Mouse (Mus musculus): ENCODE results near the gene Ptpro. TPM values are rescaled to one million over a fixed set of nuclear protein-coding genes. Genes with fewer than 3 reads are reported as not detected.

Ptpro gene
- polyA plus RNA-seq, 2 experiments, result 2.0 to 2.3 TPM

- ATAC-seq (ENCODE audit: low FRiP score, low read depth) (no peak), DNase-seq (ENCODE audit: low spot score) (no peak)
- H3K4me3 ChIP-seq (replicated peaks; ENCODE audit: low read length), result no peak overlapping the region
- H3K36me3 ChIP-seq (ENCODE audit: control insufficient read depth, insufficient read depth, low read length), result 0 out of 2 replicates have a peak, but pooled peaks cover 5% of the 10 kb centered on the region
- H3K4me2 ChIP-seq (replicated peaks; ENCODE audit: low read depth, low read length, severe bottlenecking), result no peak overlapping the region
- H3K4me1 ChIP-seq (ENCODE audit: control insufficient read depth, insufficient read depth, low read length), result no peaks in the 10 kb centered on the region
- no peak for TF ChIP-seq POLR2A (IDR thresholded peaks at IDR 0.05; ENCODE audit: borderline replicate concordance, extremely low read depth, insufficient read depth, insufficient read length)
- H3K9me3 ChIP-seq (ENCODE audit: control insufficient read depth, low read length), result no peaks in the 10 kb centered on the region
- no peak overlapping the region for H3K27ac ChIP-seq (replicated peaks; ENCODE audit: low read depth, low read length)
- 39% methylated on average over 2 of the region's 2 CpGs for WGBS
- no peak overlapping the region for H3K9ac ChIP-seq (ENCODE audit: low read depth, low read length, severe bottlenecking)
- H3K27me3 ChIP-seq (ENCODE audit: control insufficient read depth, insufficient read depth, low read length), result no peaks in the 10 kb centered on the region
Observed at GRCm38 (mm10) chr6:137491659-137492058, 239.5 kb downstream of the Ptpro start.

- no peak overlapping the region for H3K27ac ChIP-seq (replicated peaks; ENCODE audit: low read depth, low read length)
- 0 out of 2 replicates have a peak, but pooled peaks cover 5% of the 10 kb centered on the region for H3K36me3 ChIP-seq (ENCODE audit: control insufficient read depth, insufficient read depth, low read length)
- H3K27me3 ChIP-seq (ENCODE audit: control insufficient read depth, insufficient read depth, low read length), result no peaks in the 10 kb centered on the region
- H3K9ac ChIP-seq (ENCODE audit: low read depth, low read length, severe bottlenecking), result no peak overlapping the region
- ATAC-seq (ENCODE audit: low FRiP score, low read depth) (no peak), DNase-seq (ENCODE audit: low spot score) (no peak)
- H3K4me1 ChIP-seq (ENCODE audit: control insufficient read depth, insufficient read depth, low read length), result no peaks in the 10 kb centered on the region
- H3K4me2 ChIP-seq (replicated peaks; ENCODE audit: low read depth, low read length, severe bottlenecking), result no peak overlapping the region
- no peak overlapping the region for H3K4me3 ChIP-seq (replicated peaks; ENCODE audit: low read length)
- WGBS, result 94% methylated on average over 4 of the region's 4 CpGs
- no peak for TF ChIP-seq POLR2A (IDR thresholded peaks at IDR 0.05; ENCODE audit: borderline replicate concordance, extremely low read depth, insufficient read depth, insufficient read length)
- no peaks in the 10 kb centered on the region for H3K9me3 ChIP-seq (ENCODE audit: control insufficient read depth, low read length)
Observed at GRCm38 (mm10) chr6:137492582-137492981, 240.5 kb downstream of the Ptpro start.

- Histone ChIP-seq H3K27me3 (ENCODE audit: control insufficient read depth, insufficient read depth, low read length) (no peaks in the 10 kb centered on the region), H3K36me3 (ENCODE audit: control insufficient read depth, insufficient read depth, low read length) (0 out of 2 replicates have a peak, but pooled peaks cover 5% of the 10 kb centered on the region), H3K9ac (ENCODE audit: low read depth, low read length, severe bottlenecking) (no peak overlapping the region), H3K27ac (replicated peaks; ENCODE audit: low read depth, low read length) (no peak overlapping the region), H3K9me3 (ENCODE audit: control insufficient read depth, low read length) (no peaks in the 10 kb centered on the region), H3K4me3 (replicated peaks; ENCODE audit: low read length) (no peak overlapping the region), H3K4me1 (ENCODE audit: control insufficient read depth, insufficient read depth, low read length) (no peaks in the 10 kb centered on the region), H3K4me2 (replicated peaks; ENCODE audit: low read depth, low read length, severe bottlenecking) (no peak overlapping the region)
- 83% methylated on average over 17 of the region's 17 CpGs for WGBS
- TF ChIP-seq POLR2A (IDR thresholded peaks at IDR 0.05; ENCODE audit: borderline replicate concordance, extremely low read depth, insufficient read depth, insufficient read length), result no peak
- DNase-seq (ENCODE audit: low spot score) (no peak), ATAC-seq (ENCODE audit: low FRiP score, low read depth) (no peak)
Observed at GRCm38 (mm10) chr6:137493211-137494135, 241.4 kb downstream of the Ptpro start.

- Histone ChIP-seq H3K9ac (ENCODE audit: low read depth, low read length, severe bottlenecking) (no peak overlapping the region), H3K4me3 (replicated peaks; ENCODE audit: low read length) (no peak overlapping the region), H3K36me3 (ENCODE audit: control insufficient read depth, insufficient read depth, low read length) (0 out of 2 replicates have a peak, but pooled peaks cover 5% of the 10 kb centered on the region), H3K9me3 (ENCODE audit: control insufficient read depth, low read length) (no peaks in the 10 kb centered on the region), H3K4me2 (replicated peaks; ENCODE audit: low read depth, low read length, severe bottlenecking) (no peak overlapping the region), H3K27me3 (ENCODE audit: control insufficient read depth, insufficient read depth, low read length) (no peaks in the 10 kb centered on the region), H3K27ac (replicated peaks; ENCODE audit: low read depth, low read length) (no peak overlapping the region), H3K4me1 (ENCODE audit: control insufficient read depth, insufficient read depth, low read length) (no peaks in the 10 kb centered on the region)
- no peak for ATAC-seq (ENCODE audit: low FRiP score, low read depth)
- no peak for TF ChIP-seq POLR2A (IDR thresholded peaks at IDR 0.05; ENCODE audit: borderline replicate concordance, extremely low read depth, insufficient read depth, insufficient read length)
- DNase-seq (ENCODE audit: low spot score), result no peak
Observed at GRCm38 (mm10) chr6:137494136-137494475, 242.0 kb downstream of the Ptpro start.

- no peak for TF ChIP-seq POLR2A (IDR thresholded peaks at IDR 0.05; ENCODE audit: borderline replicate concordance, extremely low read depth, insufficient read depth, insufficient read length)
- WGBS, result 36% methylated on average over 1 of the region's 1 CpGs
- DNase-seq (ENCODE audit: low spot score), result no peak
Observed at GRCm38 (mm10) chr6:137494801-137495200, 242.7 kb downstream of the Ptpro start.

More at GRCm38 (mm10) chr6:137494801-137495200, 242.7 kb downstream of the Ptpro start:
- no peak overlapping the region for H3K27ac ChIP-seq (replicated peaks; ENCODE audit: low read depth, low read length)
- H3K9me3 ChIP-seq (ENCODE audit: control insufficient read depth, low read length), result no peaks in the 10 kb centered on the region
- no peak for ATAC-seq (ENCODE audit: low FRiP score, low read depth)
- H3K4me3 ChIP-seq (replicated peaks; ENCODE audit: low read length), result no peak overlapping the region
- H3K4me1 ChIP-seq (ENCODE audit: control insufficient read depth, insufficient read depth, low read length), result no peaks in the 10 kb centered on the region
- no peaks in the 10 kb centered on the region for H3K27me3 ChIP-seq (ENCODE audit: control insufficient read depth, insufficient read depth, low read length)
- H3K36me3 ChIP-seq (ENCODE audit: control insufficient read depth, insufficient read depth, low read length), result 0 out of 2 replicates have a peak, but pooled peaks cover 4% of the 10 kb centered on the region
- H3K4me2 ChIP-seq (replicated peaks; ENCODE audit: low read depth, low read length, severe bottlenecking), result no peak overlapping the region
- no peak overlapping the region for H3K9ac ChIP-seq (ENCODE audit: low read depth, low read length, severe bottlenecking)

Measured in limb, embryonic 14.5 days (tissue).